Mouse (Mus musculus): ENCODE results near the gene Alk. TPM values are rescaled to one million over a fixed set of nuclear protein-coding genes. Genes with fewer than 3 reads are reported as not detected.

Gene Alk
- polyA plus RNA-seq, 1 experiment from 2014 or later, result 0.11 TPM

DNA sequence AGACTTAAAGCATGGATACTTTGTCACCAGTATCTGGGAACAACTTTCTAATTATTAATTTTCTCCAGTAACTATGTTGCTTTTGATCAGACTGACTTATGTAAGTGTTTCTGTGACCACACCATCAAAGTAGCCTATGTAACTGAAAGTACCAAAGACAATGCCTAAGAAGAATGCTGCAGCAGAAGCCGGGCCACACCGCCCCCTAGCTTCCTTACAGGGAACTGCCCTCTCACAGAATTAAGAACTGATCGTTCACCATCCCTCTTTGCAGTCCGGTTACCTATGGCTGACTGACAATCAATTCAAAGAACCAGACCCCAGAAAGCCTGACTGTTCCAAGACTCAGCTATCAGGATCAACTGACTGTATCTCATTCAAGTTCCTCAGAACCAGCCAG, 362.4 kb downstream of the Alk start:
- TF ChIP-seq CTCF (IDR thresholded peaks at IDR 0.05; ENCODE audit: low read depth), result peak; percentile 95
- H3K9ac ChIP-seq (ENCODE audit: low read depth, low read length), result no peak overlapping the region
- H3K9me3 ChIP-seq (replicated peaks; ENCODE audit: low read length), result no peaks in the 10 kb centered on the region

DNA sequence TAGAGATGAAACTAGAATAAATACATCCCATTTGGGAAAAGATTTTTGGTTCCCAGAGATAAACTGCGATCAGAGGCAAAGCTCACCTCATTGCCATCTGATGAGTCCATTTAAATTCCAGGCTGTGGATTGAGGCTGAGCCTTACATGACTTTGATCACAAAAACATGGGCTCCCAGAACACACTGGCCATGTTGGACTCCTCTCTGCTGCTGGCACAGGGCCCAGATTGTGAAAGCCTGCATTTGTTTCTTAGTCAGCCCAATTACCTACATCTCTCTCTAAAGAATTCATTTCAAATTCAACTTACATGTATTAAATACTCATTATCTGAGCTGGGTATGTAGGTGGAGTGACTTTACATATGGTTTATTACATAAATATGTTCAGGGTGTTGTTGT, 367.1 kb downstream of the Alk start:
- no peaks in the 10 kb centered on the region for H3K4me1 ChIP-seq (replicated peaks; ENCODE audit: insufficient read depth, low read length)
- ATAC-seq (replicated peaks; ENCODE audit: low FRiP score, low read depth), result no peak
- no peaks in the 10 kb centered on the region for H3K27me3 ChIP-seq (ENCODE audit: insufficient read depth, low read length)
- no peak overlapping the region for H3K9ac ChIP-seq (ENCODE audit: low read depth, low read length)
- DNase-seq (ENCODE audit: low spot score), result no peak
- no peak overlapping the region for H3K27ac ChIP-seq
- WGBS, result 85% methylated on average over 1 of the region's 1 CpGs
- no peak overlapping the region for H3K4me2 ChIP-seq (ENCODE audit: low read length)
- no peak overlapping the region for H3K4me3 ChIP-seq (replicated peaks; ENCODE audit: low read depth, low read length)
- no peaks in the 10 kb centered on the region for H3K36me3 ChIP-seq (ENCODE audit: insufficient read depth, low read length)
- no peaks in the 10 kb centered on the region for H3K9me3 ChIP-seq (replicated peaks; ENCODE audit: low read length)
- TF ChIP-seq CTCF (IDR thresholded peaks at IDR 0.05; ENCODE audit: low read depth), result no peak

More for the DNA sequence above, 362.4 kb downstream of the Alk start:
- DNase-seq (ENCODE audit: low spot score) (peak; percentile 63), ATAC-seq (replicated peaks; ENCODE audit: low FRiP score, low read depth) (no peak)
- H3K27ac ChIP-seq, result no peak overlapping the region
- no peak overlapping the region for H3K4me2 ChIP-seq (ENCODE audit: low read length)
- no peaks in the 10 kb centered on the region for H3K27me3 ChIP-seq (ENCODE audit: insufficient read depth, low read length)
- no peak overlapping the region for H3K4me3 ChIP-seq (replicated peaks; ENCODE audit: low read depth, low read length)
- 46% methylated on average over 4 of the region's 4 CpGs for WGBS
- H3K36me3 ChIP-seq (ENCODE audit: insufficient read depth, low read length), result no peaks in the 10 kb centered on the region
- no peaks in the 10 kb centered on the region for H3K4me1 ChIP-seq (replicated peaks; ENCODE audit: insufficient read depth, low read length)

DNA sequence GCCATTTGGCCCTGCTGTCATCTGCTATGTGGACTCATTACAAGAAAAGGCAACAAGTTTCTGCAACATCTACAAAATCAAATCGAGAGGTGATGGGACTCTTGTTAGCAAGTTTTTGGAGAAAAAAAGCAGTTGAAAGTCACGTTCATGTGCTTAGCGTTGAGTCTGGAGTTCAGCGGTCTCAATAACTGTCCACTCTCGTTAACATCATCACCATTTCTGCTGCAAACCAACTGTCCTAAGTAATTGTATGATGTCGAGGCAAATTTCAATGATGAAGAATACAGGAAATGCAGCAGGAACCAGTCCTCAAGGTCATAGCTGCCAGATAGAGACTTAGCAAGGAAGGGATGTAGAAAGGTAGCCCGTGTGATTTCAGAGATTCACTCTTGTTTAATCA, 373.5 kb downstream of the Alk start:
- TF ChIP-seq CTCF (IDR thresholded peaks at IDR 0.05; ENCODE audit: low read depth), result no peak
- 88% methylated on average over 7 of the region's 7 CpGs for WGBS
- Histone ChIP-seq H3K4me3 (replicated peaks; ENCODE audit: low read depth, low read length) (no peak overlapping the region), H3K9ac (ENCODE audit: low read depth, low read length) (no peak overlapping the region), H3K27ac (no peak overlapping the region), H3K4me1 (replicated peaks; ENCODE audit: insufficient read depth, low read length) (no peaks in the 10 kb centered on the region), H3K27me3 (ENCODE audit: insufficient read depth, low read length) (no peaks in the 10 kb centered on the region), H3K9me3 (replicated peaks; ENCODE audit: low read length) (no peaks in the 10 kb centered on the region), H3K4me2 (ENCODE audit: low read length) (no peak overlapping the region), H3K36me3 (ENCODE audit: insufficient read depth, low read length) (no peaks in the 10 kb centered on the region)
- DNase-seq (ENCODE audit: low spot score) (no peak), ATAC-seq (replicated peaks; ENCODE audit: low FRiP score, low read depth) (no peak)

DNA sequence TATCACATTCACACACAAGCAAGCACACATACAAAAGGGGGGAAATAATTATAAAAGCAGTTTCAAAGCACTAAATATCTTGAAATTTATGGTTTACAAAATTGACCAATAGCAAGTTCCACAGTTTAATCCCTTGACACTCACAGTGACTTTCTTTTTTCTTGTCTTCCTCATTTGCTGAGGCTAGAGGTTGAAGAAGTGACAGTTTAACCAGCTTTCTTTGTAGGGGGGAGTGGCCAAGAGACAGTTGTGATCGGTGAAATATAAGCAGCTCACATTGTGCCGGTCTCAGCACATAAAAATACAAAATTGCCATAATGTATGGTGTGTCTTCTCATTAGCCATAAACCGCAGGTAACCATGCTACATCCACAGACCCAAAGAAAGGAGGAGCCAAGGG, 385.6 kb downstream of the Alk start:
- DNase-seq (ENCODE audit: low spot score) (no peak), ATAC-seq (replicated peaks; ENCODE audit: low FRiP score, low read depth) (no peak)
- no peaks in the 10 kb centered on the region for H3K36me3 ChIP-seq (ENCODE audit: insufficient read depth, low read length)
- H3K4me2 ChIP-seq (ENCODE audit: low read length), result no peak overlapping the region
- H3K27me3 ChIP-seq (ENCODE audit: insufficient read depth, low read length), result no peaks in the 10 kb centered on the region
- no peak overlapping the region for H3K4me3 ChIP-seq (replicated peaks; ENCODE audit: low read depth, low read length)
- no peak overlapping the region for H3K9ac ChIP-seq (ENCODE audit: low read depth, low read length)
- no peaks in the 10 kb centered on the region for H3K9me3 ChIP-seq (replicated peaks; ENCODE audit: low read length)
- H3K27ac ChIP-seq, result no peak overlapping the region
- no peak for TF ChIP-seq CTCF (IDR thresholded peaks at IDR 0.05; ENCODE audit: low read depth)
- WGBS, result 53% methylated on average over 3 of the region's 3 CpGs
- no peaks in the 10 kb centered on the region for H3K4me1 ChIP-seq (replicated peaks; ENCODE audit: insufficient read depth, low read length)

DNA sequence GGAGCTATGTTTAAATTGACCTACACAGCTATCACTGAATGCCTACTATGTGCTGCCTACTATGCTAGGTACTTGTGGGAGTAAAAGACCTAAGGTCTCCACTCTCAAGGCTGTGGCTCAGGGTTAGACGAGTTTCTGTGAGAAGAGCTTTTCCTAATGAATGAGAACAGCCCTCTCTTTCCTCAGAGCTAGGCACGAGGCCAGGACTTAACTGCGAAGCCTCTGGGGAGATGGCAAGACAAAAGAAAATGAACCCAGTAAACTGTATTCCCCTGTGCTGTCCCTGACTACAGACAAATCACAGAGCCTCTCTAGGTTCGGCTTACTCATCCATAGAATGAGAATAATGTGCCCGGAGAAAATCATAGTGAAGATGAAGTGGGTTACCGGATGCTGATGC, 406.9 kb downstream of the Alk start:
- WGBS, result 80% methylated on average over 6 of the region's 6 CpGs
- no peak overlapping the region for H3K9ac ChIP-seq (ENCODE audit: low read depth, low read length)
- H3K4me1 ChIP-seq (replicated peaks; ENCODE audit: insufficient read depth, low read length), result no peaks in the 10 kb centered on the region
- TF ChIP-seq CTCF (IDR thresholded peaks at IDR 0.05; ENCODE audit: low read depth), result no peak
- ATAC-seq (replicated peaks; ENCODE audit: low FRiP score, low read depth) (no peak), DNase-seq (ENCODE audit: low spot score) (no peak)
- H3K27me3 ChIP-seq (ENCODE audit: insufficient read depth, low read length), result no peaks in the 10 kb centered on the region
- no peak overlapping the region for H3K4me2 ChIP-seq (ENCODE audit: low read length)
- no peaks in the 10 kb centered on the region for H3K9me3 ChIP-seq (replicated peaks; ENCODE audit: low read length)
- no peaks in the 10 kb centered on the region for H3K36me3 ChIP-seq (ENCODE audit: insufficient read depth, low read length)
- no peak overlapping the region for H3K4me3 ChIP-seq (replicated peaks; ENCODE audit: low read depth, low read length)
- H3K27ac ChIP-seq, result no peak overlapping the region

DNA sequence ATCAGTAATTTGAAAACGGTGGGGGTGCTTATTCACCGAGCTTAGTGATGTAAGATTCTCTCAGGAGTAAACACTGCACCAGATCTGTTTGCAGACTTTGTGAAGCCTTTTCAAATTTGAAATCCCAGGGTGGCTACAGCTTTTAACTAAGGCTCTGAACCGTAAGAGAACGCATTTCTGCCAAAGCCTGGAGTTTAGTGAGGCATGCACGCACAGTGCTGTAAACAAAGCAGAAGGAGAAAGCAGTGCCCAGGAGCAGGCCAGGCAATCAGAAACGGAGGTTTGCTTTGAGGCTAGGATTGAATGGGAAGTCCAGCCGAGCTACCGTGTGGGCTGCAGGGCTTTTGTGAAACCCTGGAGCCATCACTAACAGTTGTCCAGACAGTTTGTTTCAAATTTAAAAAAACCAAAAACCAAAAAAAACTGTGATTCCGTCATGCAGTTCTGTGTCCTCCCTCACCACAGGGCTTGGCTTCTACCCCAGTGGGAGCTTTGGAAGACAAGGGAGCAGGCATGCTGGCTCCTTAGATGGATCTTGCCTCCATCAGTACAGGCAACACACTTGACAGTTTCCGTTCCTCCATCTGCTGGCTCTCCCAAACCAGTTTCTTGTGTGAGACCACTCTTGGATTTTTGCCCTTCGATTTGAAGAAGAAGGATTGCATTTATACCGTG, 409.3 kb downstream of the Alk start:
- H3K4me3 ChIP-seq (replicated peaks; ENCODE audit: low read depth, low read length), result no peak overlapping the region
- H3K9ac ChIP-seq (ENCODE audit: low read depth, low read length), result no peak overlapping the region
- H3K27me3 ChIP-seq (ENCODE audit: insufficient read depth, low read length), result no peaks in the 10 kb centered on the region
- ATAC-seq (replicated peaks; ENCODE audit: low FRiP score, low read depth) (no peak), DNase-seq (ENCODE audit: low spot score) (peak; percentile 9)
- H3K36me3 ChIP-seq (ENCODE audit: insufficient read depth, low read length), result no peaks in the 10 kb centered on the region
- no peak overlapping the region for H3K27ac ChIP-seq
- WGBS, result 39% methylated on average over 12 of the region's 12 CpGs
- no peak for TF ChIP-seq CTCF (IDR thresholded peaks at IDR 0.05; ENCODE audit: low read depth)
- no peaks in the 10 kb centered on the region for H3K4me1 ChIP-seq (replicated peaks; ENCODE audit: insufficient read depth, low read length)
- H3K9me3 ChIP-seq (replicated peaks; ENCODE audit: low read length), result no peaks in the 10 kb centered on the region
- no peak overlapping the region for H3K4me2 ChIP-seq (ENCODE audit: low read length)

DNA sequence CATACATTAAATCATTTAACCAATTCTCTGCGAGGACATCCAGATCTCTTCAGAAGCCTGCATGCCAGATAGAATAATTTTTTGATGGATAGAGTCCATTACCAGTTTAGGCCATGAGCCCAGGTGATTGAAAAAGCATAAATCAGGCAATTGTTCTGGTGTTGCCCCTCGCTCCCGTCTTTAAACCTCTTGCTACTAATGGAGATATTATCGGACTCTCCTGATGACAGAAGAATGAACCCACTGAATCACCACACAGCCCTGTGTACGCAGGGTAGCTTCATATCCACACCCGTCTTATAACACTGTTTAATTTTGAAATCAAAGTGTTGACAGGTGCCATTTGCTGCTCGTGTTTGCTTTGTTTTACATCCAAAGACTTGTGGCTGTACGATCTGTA, 413.9 kb downstream of the Alk start:
- H3K9ac ChIP-seq (ENCODE audit: low read depth, low read length), result no peak overlapping the region
- WGBS, result 83% methylated on average over 8 of the region's 8 CpGs
- no peaks in the 10 kb centered on the region for H3K36me3 ChIP-seq (ENCODE audit: insufficient read depth, low read length)
- no peaks in the 10 kb centered on the region for H3K9me3 ChIP-seq (replicated peaks; ENCODE audit: low read length)
- no peak overlapping the region for H3K27ac ChIP-seq
- ATAC-seq (replicated peaks; ENCODE audit: low FRiP score, low read depth) (no peak), DNase-seq (ENCODE audit: low spot score) (no peak)
- no peak overlapping the region for H3K4me2 ChIP-seq (ENCODE audit: low read length)
- no peaks in the 10 kb centered on the region for H3K27me3 ChIP-seq (ENCODE audit: insufficient read depth, low read length)
- no peaks in the 10 kb centered on the region for H3K4me1 ChIP-seq (replicated peaks; ENCODE audit: insufficient read depth, low read length)
- H3K4me3 ChIP-seq (replicated peaks; ENCODE audit: low read depth, low read length), result no peak overlapping the region
- no peak for TF ChIP-seq CTCF (IDR thresholded peaks at IDR 0.05; ENCODE audit: low read depth)

Measured in kidney, postnatal 0 days (tissue).